Mouse (Mus musculus) heart, embryonic 13.5 days (tissue): ENCODE results near the gene Wdr77. TPM values are rescaled to one million over a fixed set of nuclear protein-coding genes. Genes with fewer than 3 reads are reported as not detected.

Source experiments
- ATAC-seq: fragments of 200-750 bp; cut with Nextera tagmentation; 2 replicates; pipeline ENCODE4 v1.8.0; 2017; ENCODE audit warnings: moderate TSS enrichment; ENCODE audit not compliant: insufficient number of reproducible peaks, low FRiP score, low TSS enrichment; ENCODE audit errors: extremely low read depth
- H3K27ac ChIP-seq: fragments of 300-500 bp; sonication (generic); replicated peaks from 2 replicates; pipeline ENCODE4 v1.5.1; 2015; ENCODE audit warnings: moderate library complexity, mild to moderate bottlenecking, inconsistent platforms
- H3K27me3 ChIP-seq: fragments of 300-500 bp; sonication (generic); replicated peaks from 2 replicates; pipeline ENCODE4 v1.6.1; 2015; ENCODE audit warnings: mild to moderate bottlenecking, inconsistent platforms
- H3K36me3 ChIP-seq: fragments of 300-500 bp; sonication (generic); 2 replicates; pipeline ENCODE4 v1.6.1; 2015; ENCODE audit warnings: mild to moderate bottlenecking, inconsistent platforms
- H3K4me1 ChIP-seq: fragments of 300-500 bp; sonication (generic); 2 replicates; pipeline ENCODE4 v1.6.1; 2015; ENCODE audit warnings: inconsistent platforms
- H3K4me2 ChIP-seq: fragments of 300-500 bp; sonication (generic); 2 replicates; pipeline ENCODE4 v1.6.1; 2015; ENCODE audit warnings: inconsistent platforms, mild to moderate bottlenecking, moderate library complexity
- H3K4me3 ChIP-seq: fragments of 300-500 bp; sonication (generic); 2 replicates; pipeline ENCODE4 v1.5.1; 2015; ENCODE audit warnings: moderate library complexity, mild to moderate bottlenecking, inconsistent platforms
- H3K9ac ChIP-seq: fragments of 300-500 bp; sonication (generic); 2 replicates; pipeline ENCODE4 v1.6.1; 2015; ENCODE audit warnings: inconsistent platforms, mild to moderate bottlenecking, moderate library complexity
- H3K9me3 ChIP-seq: fragments of 300-500 bp; sonication (generic); 2 replicates; pipeline ENCODE4 v1.6.1; 2016; ENCODE audit warnings: inconsistent platforms
- WGBS: fragments of 180-500 bp; shearing (Covaris S2); methylation state at CpG from one replicate; pipeline ENCODE4 v1.1.7; 2015; ENCODE audit warnings: mixed read lengths; 5-methylcytosine and 5-hydroxymethylcytosine counted together
- polyA plus RNA-seq: library from polyadenylated mRNA; unstranded; fragments of >200 nt; fragmentation: Nextera tagmentation; extraction: Ambion mirVana; gene quantifications from 2 replicates; pipeline ENCODE4 v1.2.1, GENCODE M21; 2015

The Wdr77 gene
- polyA plus RNA-seq, 1 experiment from 2014 or later = 87.2 TPM

DNA sequence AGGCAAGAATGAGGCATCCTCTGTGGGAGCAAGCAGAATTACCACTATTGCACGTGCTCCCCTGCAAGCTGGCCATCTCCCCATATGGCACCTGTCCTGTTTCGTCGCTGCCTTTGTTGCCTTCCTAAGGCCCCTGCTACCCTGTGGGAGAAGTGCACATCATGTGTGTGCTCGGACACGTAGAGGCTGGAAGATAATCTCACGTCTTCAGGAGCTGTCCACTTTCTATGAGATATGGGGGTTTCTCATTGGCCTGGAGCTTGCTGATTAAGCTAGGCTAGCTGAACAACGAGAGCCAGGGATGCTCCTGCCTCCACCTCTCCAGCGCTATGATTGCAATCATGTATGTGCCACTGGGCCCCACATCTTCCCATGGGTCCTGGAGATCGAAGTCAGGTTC lies 34.6 kb upstream of the Wdr77 start:
- Histone ChIP-seq H3K9ac (no peak overlapping the region), H3K36me3 (no peaks in the 10 kb centered on the region), H3K4me3 (no peak overlapping the region), H3K27ac (no peak overlapping the region), H3K9me3 (no peaks in the 10 kb centered on the region), H3K27me3 (no peaks in the 10 kb centered on the region), H3K4me1 (no peaks in the 10 kb centered on the region), H3K4me2 (no peak overlapping the region)
- ATAC-seq = no peak
- 64% methylated on average over 9 of the region's 9 CpGs for WGBS

DNA sequence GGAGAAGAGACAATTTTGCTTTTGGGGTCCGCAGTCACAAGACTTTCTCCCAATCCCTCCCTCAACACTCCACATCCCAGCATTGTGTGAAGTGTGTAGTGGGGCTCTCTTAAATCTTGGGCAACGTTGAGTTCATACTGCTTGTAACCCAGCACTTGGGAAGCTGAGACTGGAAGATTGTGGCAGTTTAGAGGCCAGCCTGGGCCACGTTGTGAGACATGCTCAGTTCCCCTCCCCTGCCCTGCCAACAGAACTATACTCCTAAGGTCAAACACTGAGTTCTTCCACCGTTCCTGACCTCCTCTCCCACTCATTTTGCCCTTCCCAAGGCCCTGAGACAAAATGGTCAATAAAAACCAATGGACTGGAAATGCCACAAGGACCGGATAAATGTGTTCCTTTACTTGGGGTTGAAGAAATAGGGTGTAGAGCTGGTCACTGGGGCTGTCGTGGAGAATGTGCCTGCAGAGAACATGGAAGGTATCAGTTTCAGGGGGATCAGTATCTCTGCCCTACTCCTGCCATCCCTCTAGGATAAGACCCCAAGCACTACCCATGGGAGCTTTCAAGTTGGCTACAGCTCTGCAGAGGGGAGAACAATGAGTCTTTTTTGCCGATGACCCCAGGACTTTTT lies 31.5 kb upstream of the Wdr77 start:
- 76% methylated on average over 7 of the region's 7 CpGs for WGBS
- H3K9ac ChIP-seq = no peak overlapping the region
- no peak overlapping the region for H3K4me2 ChIP-seq
- H3K27me3 ChIP-seq = no peaks in the 10 kb centered on the region
- no peaks in the 10 kb centered on the region for H3K9me3 ChIP-seq
- ATAC-seq = no peak
- H3K36me3 ChIP-seq = no peaks in the 10 kb centered on the region
- no peak overlapping the region for H3K4me3 ChIP-seq
- no peak overlapping the region for H3K27ac ChIP-seq
- no peaks in the 10 kb centered on the region for H3K4me1 ChIP-seq

DNA sequence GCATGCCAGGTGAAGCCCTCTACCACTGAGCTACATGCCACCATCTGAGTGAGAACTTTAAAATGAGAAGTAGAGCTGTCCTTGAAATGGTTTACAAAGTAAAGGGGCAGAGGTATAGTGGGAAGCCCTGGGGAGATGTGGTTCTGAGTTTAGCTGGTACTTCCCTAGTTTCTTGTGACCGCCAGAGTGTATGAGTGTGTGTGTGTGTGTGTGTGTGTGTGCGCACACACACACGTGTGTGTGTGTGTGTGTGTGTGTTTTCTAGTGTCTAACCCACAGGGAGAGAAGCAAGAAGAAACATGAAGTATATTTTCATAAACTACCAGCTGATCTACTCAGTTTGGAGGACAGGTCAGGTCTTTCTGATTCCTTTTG lies 31.0 kb upstream of the Wdr77 start:
- Histone ChIP-seq H3K9ac (no peak overlapping the region), H3K4me3 (no peak overlapping the region), H3K27ac (no peak overlapping the region), H3K9me3 (no peaks in the 10 kb centered on the region), H3K4me2 (no peak overlapping the region), H3K36me3 (no peaks in the 10 kb centered on the region), H3K27me3 (no peaks in the 10 kb centered on the region), H3K4me1 (no peaks in the 10 kb centered on the region)
- no peak for ATAC-seq
- 82% methylated on average over 3 of the region's 3 CpGs for WGBS

DNA sequence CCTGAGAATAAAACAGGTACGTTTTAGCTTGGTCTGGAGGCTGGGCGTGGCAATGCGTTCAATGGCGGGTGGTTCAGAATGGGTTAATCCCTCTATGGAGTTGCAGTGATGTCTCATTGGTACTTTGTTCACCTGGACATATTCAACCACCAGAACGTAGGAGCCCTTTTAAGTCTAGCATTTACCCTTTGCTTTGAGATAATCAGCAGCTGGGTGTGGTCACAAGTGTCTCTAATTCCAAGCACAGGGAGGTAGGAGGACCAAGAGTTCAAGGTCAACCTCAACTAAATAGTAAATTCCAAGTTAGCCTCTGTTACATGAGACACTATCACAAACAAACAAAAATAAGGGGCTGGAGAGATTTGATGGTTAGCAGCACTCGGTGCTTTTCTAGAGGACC lies 30.4 kb upstream of the Wdr77 start:
- H3K4me1 ChIP-seq = no peaks in the 10 kb centered on the region
- H3K27me3 ChIP-seq = no peaks in the 10 kb centered on the region
- WGBS = 77% methylated on average over 6 of the region's 6 CpGs
- no peaks in the 10 kb centered on the region for H3K9me3 ChIP-seq
- no peak overlapping the region for H3K4me3 ChIP-seq
- H3K27ac ChIP-seq = no peak overlapping the region
- H3K9ac ChIP-seq = no peak overlapping the region
- H3K4me2 ChIP-seq = no peak overlapping the region
- no peaks in the 10 kb centered on the region for H3K36me3 ChIP-seq
- no peak for ATAC-seq

DNA sequence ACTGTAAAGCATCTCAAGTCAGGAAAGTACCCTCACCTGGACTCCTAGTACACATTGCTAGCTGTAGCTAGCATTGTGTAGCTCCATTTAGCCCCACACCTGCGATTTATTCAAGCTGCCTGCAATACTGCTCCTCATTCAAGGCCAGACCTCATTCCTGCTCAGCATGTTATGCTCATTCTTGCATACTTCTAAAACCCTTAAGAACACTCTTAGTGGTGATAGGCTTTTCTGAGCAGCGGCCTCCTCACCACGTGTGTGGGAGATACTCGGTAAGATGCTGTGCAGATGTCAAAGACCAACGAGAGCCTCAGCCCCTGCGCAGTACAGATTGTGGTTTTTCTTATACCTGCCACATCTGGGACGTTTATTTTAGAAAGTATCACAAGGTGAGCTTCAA lies 29.3 kb upstream of the Wdr77 start:
- no peaks in the 10 kb centered on the region for H3K9me3 ChIP-seq
- peaks cover 5% of the 10 kb centered on the region for H3K4me1 ChIP-seq
- no peaks in the 10 kb centered on the region for H3K36me3 ChIP-seq
- H3K27ac ChIP-seq = no peak overlapping the region
- no peak overlapping the region for H3K9ac ChIP-seq
- WGBS = 71% methylated on average over 7 of the region's 7 CpGs
- no peaks in the 10 kb centered on the region for H3K27me3 ChIP-seq
- no peak overlapping the region for H3K4me3 ChIP-seq
- no peak overlapping the region for H3K4me2 ChIP-seq
- no peak for ATAC-seq

DNA sequence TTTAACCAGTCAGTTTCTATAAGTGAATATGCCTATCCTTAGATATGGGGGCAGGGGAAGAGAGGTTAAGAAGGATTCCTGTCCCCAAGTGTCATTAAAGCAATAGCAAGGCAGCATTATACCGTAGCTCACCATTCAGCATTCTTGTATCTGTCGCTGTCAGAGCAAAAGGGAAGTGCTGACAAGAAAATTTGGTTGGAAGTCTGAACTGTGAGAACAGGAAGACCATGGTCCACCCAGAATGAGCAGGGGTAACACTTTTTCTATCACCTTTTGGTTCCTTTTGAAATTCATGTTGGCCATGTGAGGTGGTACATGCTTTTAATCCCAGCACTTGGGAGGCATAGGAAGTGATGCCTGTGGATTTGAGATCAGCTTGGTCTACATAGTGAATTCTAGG lies 28.1 kb upstream of the Wdr77 start:
- Histone ChIP-seq H3K27me3 (no peaks in the 10 kb centered on the region), H3K4me3 (no peak overlapping the region), H3K4me1 (peaks cover 16% of the 10 kb centered on the region), H3K9me3 (no peaks in the 10 kb centered on the region), H3K36me3 (no peaks in the 10 kb centered on the region), H3K4me2 (no peak overlapping the region), H3K9ac (no peak overlapping the region), H3K27ac (no peak overlapping the region)
- ATAC-seq = no peak
- 68% methylated on average over 2 of the region's 2 CpGs for WGBS

GRCm38 (mm10) chr3:105932240-105933071 lies 26.7 kb upstream of the Wdr77 start, which contains the start of gene I830077J02Rik:
Gene I830077J02Rik (minus strand): TSS chr3:105932664.
- Histone ChIP-seq H3K27ac (peak within 1 kb of the TSS; percentile 67), H3K27me3 (no peaks in the 10 kb centered on the region), H3K4me3 (no peak within 1 kb of the TSS), H3K9me3 (no peaks in the 10 kb centered on the region), H3K4me1 (peaks cover 18% of the 10 kb centered on the region), H3K4me2 (peak within 1 kb of the TSS; percentile 9; the same call in 1 of the 2 replicates), H3K36me3 (peaks cover 5% of the 10 kb centered on the region), H3K9ac (no peak within 1 kb of the TSS)
- ATAC-seq = no peak
- WGBS = 67% methylated on average over 8 of the region's 8 CpGs

- ATAC-seq = no peak
- Histone ChIP-seq H3K27me3 (no peaks in the 10 kb centered on the region), H3K9me3 (no peaks in the 10 kb centered on the region), H3K27ac (no peak overlapping the region), H3K4me2 (no peak overlapping the region), H3K9ac (no peak overlapping the region), H3K36me3 (peaks cover 15% of the 10 kb centered on the region), H3K4me3 (no peak overlapping the region), H3K4me1 (peaks cover 18% of the 10 kb centered on the region)
- 88% methylated on average over 6 of the region's 6 CpGs for WGBS
Measured at GRCm38 (mm10) chr3:105933926-105934325, 25.2 kb upstream of the Wdr77 start.

DNA sequence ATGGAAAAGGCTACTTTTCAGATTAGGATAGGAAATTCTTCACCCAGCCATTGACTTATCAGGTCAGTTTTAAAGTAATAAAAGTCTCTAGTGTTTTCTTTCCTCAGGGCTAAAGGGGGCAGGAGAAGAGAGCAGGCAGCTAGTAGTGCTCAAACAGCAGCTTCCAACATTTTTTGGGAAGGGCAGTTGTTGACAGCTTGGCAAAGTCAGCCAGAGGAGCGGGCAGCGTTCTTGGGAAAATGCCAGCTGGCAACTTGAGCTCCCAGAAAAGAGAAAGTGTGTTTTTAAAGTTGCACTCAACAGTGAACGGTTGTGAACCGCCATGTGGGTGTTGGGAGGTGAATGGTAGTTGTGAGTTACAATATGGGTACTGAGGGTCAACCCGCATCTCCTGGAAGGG lies 24.1 kb upstream of the Wdr77 start:
- ATAC-seq = no peak
- no peaks in the 10 kb centered on the region for H3K9me3 ChIP-seq
- H3K4me3 ChIP-seq = no peak overlapping the region
- WGBS = 37% methylated on average over 5 of the region's 5 CpGs
- peak overlapping the region; percentile 51 for H3K27ac ChIP-seq
- no peak overlapping the region for H3K4me2 ChIP-seq
- H3K27me3 ChIP-seq = no peaks in the 10 kb centered on the region
- peaks cover 18% of the 10 kb centered on the region for H3K4me1 ChIP-seq
- peaks cover 19% of the 10 kb centered on the region for H3K36me3 ChIP-seq
- no peak overlapping the region for H3K9ac ChIP-seq

DNA sequence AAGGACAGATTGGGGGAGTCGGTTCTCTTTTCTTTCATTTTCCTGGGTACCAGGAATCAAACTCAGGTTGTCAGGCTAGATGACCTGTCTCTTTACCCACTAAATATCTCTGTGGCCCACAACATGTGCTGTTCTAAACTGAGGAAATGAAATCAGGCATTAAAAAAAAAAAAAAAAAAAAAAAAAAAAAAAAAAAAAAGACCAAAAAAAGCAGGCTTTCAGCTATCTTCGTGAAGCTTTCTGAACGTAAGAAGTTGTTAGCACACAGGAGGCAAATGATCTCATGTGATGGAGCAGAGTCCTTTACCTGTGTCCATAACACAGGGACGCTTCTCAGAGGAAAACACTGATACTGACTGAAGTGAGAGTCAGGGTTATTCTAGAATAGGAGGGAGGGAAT lies 23.1 kb upstream of the Wdr77 start:
- Histone ChIP-seq H3K9ac (no peak overlapping the region), H3K27ac (no peak overlapping the region), H3K4me3 (no peak overlapping the region), H3K27me3 (no peaks in the 10 kb centered on the region), H3K4me2 (no peak overlapping the region), H3K36me3 (peaks cover 30% of the 10 kb centered on the region), H3K9me3 (no peaks in the 10 kb centered on the region), H3K4me1 (peaks cover 18% of the 10 kb centered on the region)
- no peak for ATAC-seq
- WGBS = 68% methylated on average over 4 of the region's 4 CpGs

DNA sequence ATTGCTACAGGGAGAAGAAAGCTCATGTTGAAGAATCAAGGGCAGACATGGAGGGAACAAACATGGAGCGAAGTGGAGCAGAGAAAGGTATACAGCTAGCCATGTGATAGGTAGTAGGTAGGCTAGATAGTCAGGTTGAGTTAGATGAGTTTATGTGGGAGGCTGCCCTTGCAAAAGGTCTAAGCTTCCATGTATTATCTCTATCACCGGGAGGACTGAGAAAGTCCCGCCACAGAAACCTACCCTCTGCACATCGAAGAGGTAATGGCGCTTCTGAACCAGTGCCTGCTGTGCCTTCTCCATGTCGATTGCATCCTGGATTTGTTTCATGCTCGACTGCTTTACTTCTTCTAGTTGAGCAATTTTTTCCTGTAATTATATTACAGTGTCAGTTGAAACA lies 7.8 kb upstream of the Wdr77 start:
- no peak overlapping the region for H3K4me2 ChIP-seq

DNA sequence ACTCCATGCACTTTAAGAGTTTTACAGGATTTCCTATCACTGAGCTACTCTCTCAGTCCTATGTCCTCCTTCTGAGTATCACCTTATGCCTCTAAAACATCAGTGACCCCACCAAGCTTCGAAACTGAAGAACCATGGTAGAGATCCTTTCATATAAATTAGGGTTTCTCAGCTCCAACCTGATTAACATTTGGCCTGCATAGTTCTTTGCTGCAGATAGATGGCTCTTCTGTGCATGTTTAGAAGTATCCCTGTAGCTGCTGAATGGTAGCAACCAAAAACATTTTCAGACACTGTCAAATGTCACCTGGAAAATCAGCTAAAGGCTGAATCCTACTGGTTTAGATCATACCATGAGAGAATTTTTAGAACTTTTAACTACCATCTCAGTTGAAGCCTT lies 1.9 kb upstream of the Wdr77 start:
- Histone ChIP-seq H3K27me3 (no peaks in the 10 kb centered on the region), H3K9ac (peak overlapping the region; percentile 53; the same call in 1 of the 2 replicates), H3K4me3 (peak overlapping the region; percentile 96), H3K4me2 (peak overlapping the region; percentile 89), H3K36me3 (peaks cover 56% of the 10 kb centered on the region), H3K27ac (no peak overlapping the region), H3K9me3 (no peaks in the 10 kb centered on the region), H3K4me1 (peaks cover 39% of the 10 kb centered on the region)
- ATAC-seq = no peak
- 89% methylated on average over 1 of the region's 1 CpGs for WGBS

More for the DNA sequence above, 7.8 kb upstream of the Wdr77 start:
- H3K27ac ChIP-seq = no peak overlapping the region
- no peaks in the 10 kb centered on the region for H3K9me3 ChIP-seq
- no peak overlapping the region for H3K9ac ChIP-seq
- H3K36me3 ChIP-seq = peaks cover 91% of the 10 kb centered on the region
- H3K4me1 ChIP-seq = peaks cover 10% of the 10 kb centered on the region
- H3K4me3 ChIP-seq = no peak overlapping the region
- 91% methylated on average over 7 of the region's 7 CpGs for WGBS
- H3K27me3 ChIP-seq = no peaks in the 10 kb centered on the region
- ATAC-seq = no peak
